Mouse (Mus musculus) 3T3-L1 (cell line): Measurements from ENCODE around the gene Fis1.
"Not testable (repeated sequence)": the region's sequence is repeated elsewhere in the genome, so short reads cannot be mapped to it uniquely, and the experiment has no call there.

Source experiments
- DNase-seq: peaks from one replicate; pipeline ENCODE4 v3.0.0-alpha.2; 2015; ENCODE audit warnings: low read depth, low spot score

Fis1 gene

DNA sequence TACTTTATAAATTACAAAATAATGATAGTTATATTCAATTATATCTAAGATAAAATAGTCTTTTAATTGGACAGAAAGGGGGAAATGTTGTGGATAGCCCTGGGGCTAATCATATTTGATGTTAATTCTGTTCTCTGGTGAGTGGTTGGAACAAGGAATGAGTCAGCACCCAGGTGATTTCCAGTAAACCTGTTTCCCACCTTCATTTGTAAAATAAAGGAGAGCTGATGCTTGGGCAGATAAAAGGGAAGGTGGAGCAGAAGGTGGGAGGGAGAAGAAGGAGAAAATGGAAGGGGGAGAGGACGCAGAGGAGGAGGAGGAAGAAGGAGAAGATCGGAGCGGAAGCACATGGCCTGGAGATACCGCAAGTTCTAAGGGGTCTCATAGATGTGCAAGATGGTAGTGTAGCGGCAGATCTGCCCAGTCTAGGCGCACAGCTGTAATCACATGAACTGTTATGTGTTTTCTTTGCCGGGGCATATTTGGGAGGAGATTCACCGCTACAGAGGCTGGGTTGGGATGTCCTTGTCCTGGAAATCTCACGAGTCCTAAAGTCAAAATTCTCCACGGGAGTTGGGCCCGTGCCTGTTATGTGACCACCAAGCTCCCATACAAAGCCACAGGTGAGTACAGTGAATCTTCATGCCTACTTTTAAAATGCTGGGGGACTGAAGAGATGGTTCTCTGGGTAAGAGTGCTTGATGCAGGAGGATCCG lies 12.1 kb upstream of the Fis1 start:
- no peak for DNase-seq

DNA sequence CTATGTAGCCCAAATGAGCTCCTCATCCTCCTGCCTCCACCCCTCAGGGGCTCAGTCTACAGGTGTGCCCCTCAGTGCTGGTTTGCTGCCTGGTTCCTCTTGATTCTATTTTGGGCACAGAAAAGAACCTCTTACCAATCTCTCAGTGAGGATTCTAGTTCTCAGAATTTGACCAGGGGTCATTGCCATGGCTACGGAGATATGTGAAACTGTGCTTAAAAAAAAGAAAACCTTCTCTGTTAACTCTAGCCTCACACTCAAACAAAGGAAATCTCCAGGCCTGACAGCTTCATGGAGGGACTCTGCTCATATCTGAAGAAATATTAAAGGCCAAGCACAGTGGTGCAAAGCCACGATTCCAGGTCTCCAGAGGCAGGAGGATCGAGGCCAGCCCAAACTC lies 10.3 kb upstream of the Fis1 start:
- DNase-seq: no peak

DNA sequence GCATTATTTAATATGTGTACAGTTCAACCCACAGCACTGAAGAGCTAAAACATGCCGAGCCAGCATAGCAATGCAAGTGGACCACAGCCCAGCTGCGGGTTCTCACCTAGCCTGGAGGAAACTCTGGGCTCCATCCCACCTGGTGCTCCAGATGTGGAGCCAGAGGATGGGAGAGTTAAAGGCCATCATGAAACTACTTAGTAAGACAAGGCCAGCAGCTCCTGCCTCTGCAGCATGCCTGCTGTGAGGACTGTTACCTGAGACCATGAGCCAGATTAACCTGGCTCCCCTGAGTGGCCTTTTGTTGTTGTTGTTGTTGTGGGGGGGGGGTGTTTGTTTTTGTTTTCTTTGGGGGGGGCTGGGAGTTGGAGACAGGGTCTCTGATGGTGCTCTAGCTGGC lies 9.7 kb upstream of the Fis1 start:
- no peak for DNase-seq

DNA sequence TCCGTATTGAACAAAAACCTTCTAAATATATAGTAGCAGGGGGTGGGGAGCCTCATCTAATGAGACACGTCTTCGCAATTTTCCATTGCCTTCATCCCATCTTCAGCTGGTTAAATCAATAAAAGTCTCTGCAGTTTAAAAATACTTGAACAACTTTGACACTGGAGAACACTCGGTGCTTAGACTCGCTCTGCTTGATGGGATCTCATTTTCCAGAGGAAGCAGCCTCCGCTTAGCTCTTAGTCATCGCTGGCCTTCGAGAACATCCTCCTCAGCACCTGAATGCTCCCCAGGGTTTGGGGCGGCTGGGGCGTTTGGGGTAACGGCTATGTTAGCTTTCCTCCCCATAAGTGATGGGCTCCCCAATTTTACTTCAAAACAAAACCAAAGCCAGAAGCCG lies 8.0 kb upstream of the Fis1 start:
- DNase-seq: no peak

DNA sequence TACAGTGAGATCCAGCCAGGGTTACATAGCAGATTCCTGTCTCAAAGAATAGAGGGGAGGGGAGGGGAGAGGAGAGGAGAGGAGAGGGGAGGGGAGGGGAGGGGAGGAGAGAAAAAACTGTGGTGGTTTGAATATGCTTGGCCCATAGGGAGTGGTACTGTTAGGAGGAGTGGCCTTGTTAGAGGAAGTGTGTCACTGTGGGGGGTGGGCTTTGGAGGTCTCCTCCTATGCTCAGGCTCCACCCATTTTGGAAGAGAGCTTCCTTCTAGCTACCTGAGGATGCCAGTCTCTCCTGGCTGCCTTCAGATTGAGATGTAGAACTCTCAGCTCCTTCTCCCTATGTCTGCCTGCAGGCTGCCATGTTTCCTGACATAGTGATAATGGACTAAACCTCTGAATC lies 5.2 kb upstream of the Fis1 start:
- no peak for DNase-seq

DNA sequence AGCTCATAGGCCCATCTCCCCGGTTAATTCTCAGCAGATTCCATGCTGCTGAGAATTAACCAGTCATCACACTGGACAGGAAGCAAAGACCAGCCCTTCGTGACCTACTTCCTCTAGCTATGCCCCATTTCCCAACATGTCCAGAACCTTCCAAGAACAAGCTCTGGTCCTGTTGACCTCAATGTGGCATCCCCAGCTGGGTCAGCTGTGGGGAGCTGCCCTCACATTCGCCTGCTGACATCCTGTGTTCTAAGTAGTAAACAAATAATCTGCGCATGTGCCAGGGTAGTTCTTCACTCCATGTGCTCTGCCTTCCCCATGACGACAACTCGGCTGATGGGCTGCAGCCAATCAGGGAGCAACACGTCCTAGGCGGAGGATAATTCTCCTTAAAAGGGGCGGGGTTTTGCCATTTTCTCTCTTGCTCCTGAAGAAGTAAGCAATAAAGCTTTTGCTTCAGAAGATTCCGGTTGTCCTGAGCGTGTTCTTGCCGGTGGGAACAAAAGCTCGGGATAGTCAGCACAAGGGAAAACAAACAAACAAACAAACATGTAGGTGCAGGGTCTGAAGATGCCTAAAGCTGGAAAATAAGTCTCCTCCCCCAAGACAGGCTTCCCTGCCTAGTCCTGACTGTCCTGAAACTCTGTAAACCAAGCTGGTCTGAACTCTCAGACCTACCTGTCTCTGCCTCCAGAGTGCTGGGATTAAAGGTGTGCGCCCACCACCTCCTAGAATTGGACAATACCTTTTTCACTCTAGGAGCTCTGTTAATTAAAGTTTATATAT lies 3.3 kb upstream of the Fis1 start:
- DNase-seq: not testable (repeated sequence)

DNA sequence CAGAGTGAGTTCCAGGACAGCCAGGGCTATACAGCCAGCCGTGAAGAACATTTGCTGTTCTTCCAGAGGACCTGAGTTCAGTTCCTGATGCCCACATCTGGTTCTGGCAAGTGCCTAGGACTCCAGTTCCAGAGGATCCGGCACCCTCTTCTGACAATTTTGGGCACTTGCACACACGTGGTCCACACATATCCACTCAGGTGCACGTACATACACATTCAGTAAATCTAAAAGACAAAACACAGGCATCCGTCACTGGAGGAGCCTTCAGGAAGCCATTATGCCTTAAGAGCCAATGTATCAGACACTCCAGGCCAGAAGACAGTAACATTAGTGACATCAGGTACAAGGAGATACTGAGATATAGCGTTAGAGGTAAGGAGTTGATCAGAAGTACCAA lies 2.6 kb upstream of the Fis1 start:
- DNase-seq: no peak

DNA sequence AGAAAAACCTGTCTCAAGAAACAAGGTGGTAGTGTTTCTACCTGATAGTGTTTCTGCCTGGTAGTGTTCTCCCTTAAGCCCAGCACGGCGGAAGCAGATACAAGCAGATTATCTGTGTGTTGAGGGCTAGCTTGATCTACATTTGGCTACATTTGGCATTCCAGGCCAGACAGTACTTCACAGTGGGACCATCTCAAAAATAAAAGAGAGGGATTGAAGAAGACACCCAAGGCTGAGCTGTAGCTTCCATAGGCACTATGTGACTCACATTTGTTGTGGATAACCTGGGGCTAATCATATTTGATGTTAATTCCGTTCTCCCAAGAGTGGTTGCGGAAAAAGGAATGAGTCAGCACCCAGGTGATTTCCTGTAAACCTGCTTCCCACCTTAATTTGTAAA lies 922 bp upstream of the Fis1 start:
- DNase-seq: no peak

DNA sequence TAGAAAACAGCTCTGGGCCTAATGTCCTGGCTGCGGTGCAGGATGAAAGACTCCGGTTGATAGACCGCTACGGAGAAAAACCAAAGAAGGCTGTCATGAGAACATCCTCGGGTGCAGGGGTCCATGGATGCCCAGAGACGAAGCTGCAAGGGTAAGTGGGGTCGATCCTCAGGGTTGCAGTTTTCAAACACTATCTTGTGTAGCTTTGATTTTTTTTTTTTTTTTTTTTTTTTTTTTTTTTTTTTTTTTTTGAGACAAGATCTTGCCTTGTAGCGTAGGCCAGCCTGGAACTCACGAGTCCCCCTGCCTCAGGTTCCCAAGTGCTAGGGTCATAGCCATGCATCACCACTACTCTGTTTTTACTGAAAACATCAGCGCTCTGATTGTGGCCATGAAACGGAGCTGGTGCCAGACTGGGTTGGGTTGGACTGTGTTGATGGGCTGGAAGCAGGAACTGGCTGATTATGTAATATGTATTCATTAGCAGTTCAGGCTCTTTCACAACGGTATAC lies 421 bp downstream of the Fis1 start:
- peak; percentile 59 for DNase-seq

DNA sequence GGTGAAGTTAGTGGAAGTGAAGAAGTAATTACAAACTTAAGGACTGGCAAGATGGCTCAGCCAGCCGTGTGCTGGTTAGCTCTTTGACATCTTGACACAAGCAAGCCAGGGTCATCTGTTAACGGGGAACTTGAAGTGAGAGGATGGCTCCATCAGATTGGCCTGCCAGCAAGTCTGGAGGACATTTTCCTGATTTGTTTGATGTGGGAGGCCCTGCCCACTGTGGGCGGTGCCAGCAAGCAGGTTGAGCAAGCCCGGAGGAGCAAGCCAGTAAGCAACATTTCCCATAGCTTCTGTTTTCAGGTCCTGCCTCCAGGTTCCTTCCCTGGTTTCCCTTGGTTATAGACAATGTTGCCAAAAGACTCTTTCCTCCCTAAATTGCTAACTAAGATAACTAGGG lies 2.5 kb downstream of the Fis1 start:
- DNase-seq: no peak

DNA sequence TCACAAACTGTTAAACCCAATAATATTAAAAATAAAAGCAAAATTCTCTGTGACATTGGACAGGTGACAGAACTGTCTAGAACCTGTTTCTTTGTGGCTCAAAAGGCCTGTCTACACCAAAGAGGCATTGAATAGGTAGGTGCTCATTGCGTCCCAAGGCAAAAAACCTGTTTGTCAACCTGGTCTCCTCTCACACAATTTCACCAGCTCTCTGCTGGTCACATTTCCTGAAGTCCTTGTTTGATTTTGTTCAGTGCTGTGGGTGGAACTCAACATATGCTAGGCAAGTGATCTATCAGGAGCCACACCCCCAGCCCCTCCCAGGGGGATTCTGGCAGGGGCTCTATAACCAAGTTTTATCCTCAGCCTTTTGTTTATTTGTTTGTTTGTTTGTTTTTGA lies 4.2 kb downstream of the Fis1 start:
- no peak for DNase-seq

DNA sequence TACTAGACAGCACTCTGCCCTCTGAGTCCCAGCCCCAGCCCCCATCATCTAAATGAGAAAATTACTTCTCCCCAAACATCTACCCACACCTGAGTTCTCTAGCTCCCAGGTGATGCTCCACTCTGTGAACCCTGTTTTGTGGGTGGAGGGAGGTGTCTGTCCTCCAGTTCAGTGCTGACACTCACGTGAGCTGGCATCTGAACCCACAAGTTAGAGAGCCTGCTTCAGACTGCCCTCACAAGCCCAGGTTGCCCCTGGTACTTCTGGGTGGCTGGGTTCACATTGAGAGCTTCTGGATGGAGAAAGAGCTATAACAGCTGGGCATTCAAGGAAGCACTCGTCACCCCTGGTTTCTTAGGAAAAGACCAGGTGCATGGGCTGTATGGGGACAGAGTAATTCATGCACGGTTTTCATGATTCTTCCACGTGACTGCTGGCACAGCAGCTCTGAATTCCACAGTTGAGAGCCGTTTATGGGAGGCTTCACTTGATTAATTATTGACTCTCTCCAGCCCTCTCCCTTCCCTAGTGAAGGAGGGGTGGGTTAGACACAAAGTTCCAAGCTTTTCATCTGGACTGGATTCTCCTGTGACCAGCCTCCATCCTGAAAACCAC lies 6.0 kb downstream of the Fis1 start:
- DNase-seq: no peak

DNA sequence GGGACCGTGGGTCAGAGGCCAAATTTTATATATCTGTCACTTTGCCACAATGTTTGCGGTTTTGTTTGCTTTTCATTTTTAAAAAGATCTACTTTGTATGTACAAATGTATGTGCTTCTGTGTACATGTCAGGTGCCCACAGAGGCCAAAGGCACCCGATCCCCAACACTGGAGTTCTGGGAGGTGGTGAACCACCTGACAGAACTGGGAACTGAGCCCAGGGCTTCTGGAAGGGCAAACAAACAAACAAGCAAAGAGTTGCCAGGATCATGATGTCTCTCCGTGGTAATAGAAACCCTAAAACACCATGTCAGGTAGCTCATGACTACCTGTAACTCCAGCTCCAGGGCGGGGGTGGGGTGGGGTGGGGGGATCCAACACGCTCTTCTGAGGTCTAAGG lies 7.0 kb downstream of the Fis1 start:
- no peak for DNase-seq

DNA sequence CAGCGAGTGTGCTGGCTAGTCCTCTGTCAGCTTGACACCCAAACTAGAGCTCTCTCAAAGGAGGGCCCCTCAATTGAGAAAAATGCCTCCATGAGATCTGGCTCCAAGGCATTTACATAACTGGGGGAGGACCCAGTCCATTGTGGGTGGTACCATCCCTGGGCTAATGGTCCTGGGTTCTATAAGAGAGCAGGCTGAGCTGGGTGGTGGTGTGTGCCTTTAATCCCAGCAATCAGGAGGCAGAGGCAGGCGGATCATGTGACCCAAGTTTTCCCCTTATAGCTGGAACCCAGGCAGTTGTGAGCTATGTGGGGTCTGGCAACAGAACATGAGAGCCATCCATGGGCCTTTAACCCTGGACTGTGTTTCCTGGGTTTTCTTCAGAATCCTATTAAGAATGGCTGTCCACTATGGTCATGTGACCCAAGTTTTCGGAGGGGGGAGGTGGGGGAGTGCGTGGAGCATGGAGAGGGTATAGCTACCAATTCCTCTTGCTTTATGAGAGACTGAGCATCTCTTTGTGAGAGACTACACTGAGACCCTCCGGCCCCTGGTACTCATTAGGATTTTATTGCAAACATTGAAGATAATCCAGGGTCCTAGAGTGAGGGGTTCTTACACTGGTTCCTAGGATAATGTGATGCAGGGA lies 8.4 kb downstream of the Fis1 start:
- DNase-seq: peak; percentile 76

DNA sequence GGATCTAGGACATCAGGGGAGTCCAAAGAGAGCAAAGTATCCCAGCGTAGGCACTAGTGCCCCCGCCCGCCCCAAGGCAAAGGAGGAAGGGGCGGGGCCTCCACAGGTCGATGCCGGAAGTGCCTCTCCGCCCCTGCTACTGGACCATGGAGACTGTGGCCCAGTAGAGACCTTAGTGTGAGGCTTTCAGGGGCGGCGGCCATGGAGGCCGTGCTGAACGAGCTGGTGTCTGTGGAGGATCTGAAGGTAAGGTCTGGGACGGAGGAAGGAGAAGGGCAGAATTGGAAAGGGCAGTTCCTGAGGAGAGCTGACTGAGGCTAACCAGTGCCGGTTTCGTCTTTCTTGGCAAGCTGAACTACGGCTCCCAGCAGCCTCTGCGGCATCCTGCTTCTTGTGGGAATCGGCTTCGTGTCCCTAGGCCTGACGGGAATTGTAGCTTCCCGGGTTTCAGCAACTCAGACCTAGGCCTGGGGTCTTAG lies 8.9 kb downstream of the Fis1 start:
- peak; percentile 97 for DNase-seq

DNA sequence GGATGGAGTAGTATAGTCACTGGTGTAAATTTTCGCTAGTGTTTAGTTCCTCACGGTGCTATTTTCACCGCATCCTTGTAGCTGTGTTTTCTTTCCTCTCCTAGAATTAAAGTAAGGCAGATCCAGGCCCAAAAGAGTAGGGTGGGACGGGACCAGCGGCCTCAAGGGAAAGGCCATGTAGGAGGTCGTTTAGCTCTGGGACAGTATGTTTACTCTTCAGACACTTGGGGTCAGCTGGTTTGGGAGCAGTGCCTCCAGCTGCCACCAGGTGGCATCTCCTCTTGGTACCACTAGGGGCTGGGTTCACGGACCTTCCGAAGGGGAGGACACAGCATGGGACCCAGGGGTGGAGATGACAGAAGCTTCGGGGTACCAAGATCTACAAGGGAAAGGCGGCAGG lies 9.4 kb downstream of the Fis1 start:
- DNase-seq: peak; percentile 93

DNA sequence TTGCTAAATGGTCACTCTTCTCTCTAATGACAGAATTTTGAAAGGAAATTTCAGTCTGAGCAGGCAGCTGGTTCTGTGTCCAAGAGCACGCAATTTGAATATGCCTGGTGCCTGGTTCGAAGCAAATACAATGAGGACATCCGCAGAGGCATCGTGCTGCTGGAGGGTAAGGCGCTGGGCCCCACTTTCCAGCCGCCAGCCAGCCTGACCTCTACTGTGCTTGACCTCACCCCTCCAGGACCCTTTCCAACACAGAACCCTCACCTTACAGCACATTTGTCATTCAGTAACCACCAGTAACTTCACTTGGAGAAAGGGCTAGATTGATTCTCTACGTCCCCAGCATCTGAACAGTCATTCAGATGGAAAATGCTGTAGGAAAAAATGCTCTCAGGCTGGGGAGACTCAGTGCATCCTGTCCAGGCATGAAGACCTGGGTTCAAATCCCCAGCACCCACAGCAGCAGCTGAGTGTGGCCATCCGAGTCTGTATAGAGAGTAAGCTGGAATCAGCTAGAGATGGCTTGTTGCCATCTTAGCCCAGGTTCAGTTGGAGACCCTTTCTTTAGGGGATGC lies 10.0 kb downstream of the Fis1 start:
- no peak for DNase-seq

DNA sequence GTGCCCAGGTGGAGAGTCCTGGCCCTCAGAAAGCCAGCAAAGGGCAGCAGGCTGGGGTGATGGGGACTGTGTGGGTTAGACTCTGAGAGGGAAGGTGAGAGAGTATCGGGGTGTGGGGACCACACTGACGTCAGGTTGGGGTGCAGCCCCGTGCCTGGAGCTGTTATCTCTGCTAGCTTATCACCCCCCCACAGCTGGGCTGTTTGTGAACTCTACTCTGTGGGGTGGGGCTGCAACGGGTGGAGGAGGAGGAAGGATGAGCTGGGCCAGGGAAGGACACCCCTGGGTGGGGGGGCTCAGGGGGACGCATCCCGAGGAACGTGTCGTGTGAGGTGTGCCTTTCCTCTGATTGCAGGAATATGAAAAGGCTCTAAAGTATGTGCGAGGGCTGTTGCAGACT lies 12.1 kb downstream of the Fis1 start:
- DNase-seq: no peak

DNA sequence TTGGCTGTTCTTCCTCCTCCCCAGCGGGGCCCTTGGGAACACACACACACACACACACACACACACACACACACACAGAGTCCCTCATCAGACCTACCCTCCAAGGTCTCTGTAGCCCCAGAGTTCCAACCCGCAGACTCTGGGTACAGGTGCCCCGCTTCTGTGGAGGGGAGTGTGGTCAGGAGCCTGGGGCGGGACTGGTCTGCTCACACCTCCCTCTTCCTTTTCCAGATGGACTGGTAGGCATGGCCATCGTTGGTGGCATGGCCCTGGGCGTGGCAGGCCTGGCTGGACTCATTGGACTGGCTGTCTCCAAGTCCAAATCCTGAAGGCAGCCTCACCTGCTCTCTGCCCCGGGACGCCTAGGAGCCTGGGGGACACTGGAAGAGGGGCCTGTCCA lies 12.6 kb downstream of the Fis1 start:
- DNase-seq: no peak

DNA sequence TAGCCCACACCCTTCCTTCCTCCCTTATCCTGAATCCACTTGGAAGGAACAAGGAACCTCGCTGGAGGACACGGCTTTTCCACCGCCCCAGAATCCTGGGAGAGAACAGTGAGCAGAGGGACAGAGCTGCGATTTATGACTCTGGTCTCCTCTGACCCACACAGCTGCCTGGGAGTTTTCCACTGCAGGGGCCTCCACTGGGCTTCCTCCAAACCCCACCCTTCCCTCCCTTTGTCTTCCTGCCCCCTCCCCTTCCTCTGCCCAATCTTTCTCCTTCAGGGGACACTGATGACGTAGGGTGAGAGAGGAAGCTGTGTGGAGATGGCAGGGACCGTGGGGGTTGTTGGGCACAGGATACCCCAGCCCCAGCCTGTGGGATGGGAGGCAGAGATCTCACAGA lies 13.3 kb downstream of the Fis1 start, which contains the start of gene Cldn15:
TSS of gene Cldn15 (plus strand) at position 286 of the 400 bp plus-strand sequence.
- DNase-seq: peak; percentile 62

DNA sequence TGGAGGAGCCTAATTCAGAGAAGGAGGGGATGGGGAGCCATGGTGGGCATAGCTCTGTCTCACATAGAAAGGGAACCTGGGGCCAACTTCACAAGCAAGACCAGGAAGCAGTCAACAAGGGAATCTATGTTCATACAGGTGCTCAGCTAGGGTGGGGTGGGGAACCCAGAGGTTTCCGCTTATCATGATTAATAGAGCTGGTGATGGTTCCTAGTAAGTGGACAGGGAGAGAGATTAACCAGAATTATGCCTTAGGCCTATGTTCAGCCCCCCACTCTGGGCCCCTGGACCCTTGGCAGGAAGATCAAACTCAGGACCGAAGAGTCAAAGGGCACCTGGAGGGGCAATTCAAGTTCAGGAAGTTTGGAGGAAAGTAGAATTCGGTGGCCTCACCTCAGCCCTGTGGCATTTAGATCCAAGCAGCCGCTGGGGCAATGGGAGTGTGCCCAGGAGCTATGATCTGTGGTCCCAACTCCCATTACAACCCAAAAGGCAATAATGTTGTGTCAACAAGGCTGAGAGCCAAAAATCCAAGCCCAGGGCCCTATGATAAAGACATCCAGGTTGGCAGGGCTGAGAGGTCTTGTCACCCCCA lies 13.9 kb downstream of the Fis1 start:
- DNase-seq: peak; percentile 53
